ENCODE assay signal across 9 mouse cellular contexts in the genomic region with DNA sequence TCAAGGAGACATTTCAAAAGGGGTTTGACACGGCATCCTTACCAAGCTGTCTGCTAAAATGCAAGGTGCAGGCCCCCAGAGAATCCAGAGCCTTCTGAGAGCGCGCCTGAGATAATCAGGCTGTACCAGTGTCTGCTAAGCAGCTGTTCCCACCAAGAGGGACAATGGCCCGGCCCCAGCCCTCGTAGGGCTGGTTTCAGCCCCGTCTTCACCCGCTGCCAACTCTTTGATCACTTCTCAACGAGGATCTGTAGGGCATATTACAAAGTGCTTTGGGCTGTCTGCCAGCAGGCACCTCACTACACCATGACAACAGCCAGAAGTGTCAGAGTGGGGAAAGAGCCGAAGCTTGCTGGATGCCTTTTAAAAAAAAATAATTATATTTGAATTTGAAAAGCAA. TPM values are rescaled to one million over a fixed set of nuclear protein-coding genes. Genes with fewer than 3 reads are reported as not detected.
DNase-seq lines count a peak whose midpoint lies in the region; ATAC-seq and TF ChIP-seq lines count a peak whose summit lies in the region.
"Had no signal": no experiment of that assay in that cellular context is flagged by ENCODE, and none has a peak within 500 bp of the region (broad histone marks: within the 10 kb centered on the region; RNA-seq: fewer than 3 reads in every experiment).

No protein-coding gene starts in this region.

- H3K4me2 ChIP-seq in limb, embryonic 13.5 days (replicated peaks), result 0 out of 2 replicates have a peak overlapping the region, but pooled peaks have one; percentile 4
- H3K4me2 ChIP-seq in midbrain, embryonic 15.5 days, result peak overlapping the region; percentile 30
- H3K4me2 ChIP-seq: limb, embryonic 12.5 days had no signal

- whole genome bisulfite sequencing in limb, embryonic 13.5 days, result 23% methylated on average over 9 of the region's 9 CpGs
- WGBS in limb, embryonic 10.5 days, result 36% methylated on average over 9 of the region's 9 CpGs
- WGBS in midbrain, embryonic 15.5 days, result 11% methylated on average over 9 of the region's 9 CpGs

- ATAC-seq in limb, embryonic 13.5 days (ENCODE audit: low FRiP score, low read depth), result no peak
- peak; percentile 86 for ATAC-seq in midbrain, embryonic 15.5 days (replicated peaks)
- ATAC-seq in granulocyte monocyte progenitor cell, adult 5-6 weeks (replicated peaks; ENCODE audit: poor library complexity, severe bottlenecking), result no peak

- DNase-seq in limb, embryonic 10.5 days (ENCODE audit: low spot score), result no peak
- peak; percentile 97 for DNase-seq in brain, embryonic 14.5 days (ENCODE audit: low read depth)
- peak; percentile 68 for DNase-seq in heart, postnatal 4 days
- DNase-seq in cerebellum, postnatal 25 days, result no peak
- DNase-seq in kidney, postnatal 36 days, result no peak

- H3K4me3 ChIP-seq in limb, embryonic 13.5 days, result no peak overlapping the region
- H3K4me3 ChIP-seq in limb, embryonic 10.5 days, result no peak overlapping the region
- H3K4me3 ChIP-seq in midbrain, embryonic 15.5 days, result no peak overlapping the region
- H3K4me3 ChIP-seq: limb, embryonic 12.5 days had no signal

- H3K9me3 ChIP-seq in limb, embryonic 13.5 days, result no peaks in the 10 kb centered on the region
- H3K9me3 ChIP-seq in limb, embryonic 10.5 days (replicated peaks), result no peaks in the 10 kb centered on the region
- H3K9me3 ChIP-seq in midbrain, embryonic 15.5 days, result no peaks in the 10 kb centered on the region
- H3K9me3 ChIP-seq: limb, embryonic 12.5 days had no signal

- H3K4me1 ChIP-seq in limb, embryonic 13.5 days, result peaks cover 50% of the 10 kb centered on the region
- H3K4me1 ChIP-seq in limb, embryonic 10.5 days, result peaks cover 36% of the 10 kb centered on the region
- peaks cover 44% of the 10 kb centered on the region for H3K4me1 ChIP-seq in midbrain, embryonic 15.5 days

- H3K36me3 ChIP-seq in limb, embryonic 13.5 days, result no peaks in the 10 kb centered on the region
- H3K36me3 ChIP-seq in limb, embryonic 10.5 days, result no peaks in the 10 kb centered on the region
- H3K36me3 ChIP-seq in midbrain, embryonic 15.5 days (replicated peaks), result no peaks in the 10 kb centered on the region
- H3K36me3 ChIP-seq: limb, embryonic 12.5 days had no signal

- H3K9ac ChIP-seq in limb, embryonic 13.5 days, result no peak overlapping the region; the same call in 1 of the 2 replicates
- H3K9ac ChIP-seq in midbrain, embryonic 15.5 days, result no peak overlapping the region
- H3K9ac ChIP-seq: limb, embryonic 12.5 days had no signal

- peaks cover 40% of the 10 kb centered on the region for H3K27me3 ChIP-seq in limb, embryonic 13.5 days
- peaks cover 74% of the 10 kb centered on the region for H3K27me3 ChIP-seq in limb, embryonic 10.5 days (ENCODE audit: low read depth, poor library complexity, severe bottlenecking)
- 0 out of 2 replicates have a peak, but pooled peaks cover 3% of the 10 kb centered on the region for H3K27me3 ChIP-seq in midbrain, embryonic 15.5 days (replicated peaks)

- H3K27ac ChIP-seq in limb, embryonic 13.5 days, result no peak overlapping the region
- no peak overlapping the region for H3K27ac ChIP-seq in limb, embryonic 10.5 days
- peak overlapping the region; percentile 78 for H3K27ac ChIP-seq in midbrain, embryonic 15.5 days
- H3K27ac ChIP-seq: limb, embryonic 12.5 days had no signal

- TF ChIP-seq CTCF in brain, embryonic 14.5 days (IDR thresholded peaks at IDR 0.05; ENCODE audit: borderline replicate concordance, extremely low read depth, insufficient read depth, insufficient read length), result no peak

- no peak for TF ChIP-seq POLR2A in brain, embryonic 14.5 days (IDR thresholded peaks at IDR 0.05; ENCODE audit: borderline replicate concordance, extremely low read depth, insufficient read depth, insufficient read length, poor library complexity, severe bottlenecking)

RNA-seq across cellular contexts. Expression of gene 2410131K14Rik, which starts 29.5 kb away (rescaled TPM):
- 12.9 TPM in 2 replicates for polyA plus RNA-seq in limb, embryonic 13.5 days (2015; fragmentation: Nextera tagmentation; extraction: Ambion mirVana)
- polyA plus RNA-seq in limb, embryonic 10.5 days (2016; fragmentation: Nextera tagmentation; extraction: Ambion mirVana), result 13.7 and 14.3 TPM in 2 replicates
- polyA plus RNA-seq in brain, embryonic 14.5 days (2012; rRNA removed), result 20.2 and 22.7 TPM in 2 replicates
- 1 to 10 TPM; 5.8 to 6.3 TPM for total RNA-seq in heart, postnatal 4 days (2021)
- 18.6 and 19.6 TPM in 2 replicates for polyA plus RNA-seq in midbrain, embryonic 15.5 days (2015; fragmentation: Nextera tagmentation; extraction: Ambion mirVana)
- 1.0 and 2.3 TPM in 2 replicates for total RNA-seq in granulocyte monocyte progenitor cell, adult 5-6 weeks (2014; fragmentation: Nextera tagmentation)
- total RNA-seq in granulocyte monocyte progenitor cell, adult 5-6 weeks (2017), result 1.5 and 1.6 TPM in 2 replicates

RNA-seq across cellular contexts. Expression of gene Rnft2, which starts 29.6 kb away (rescaled TPM):
- 4.6 and 5.3 TPM in 2 replicates for polyA plus RNA-seq in limb, embryonic 13.5 days (2015; fragmentation: Nextera tagmentation; extraction: Ambion mirVana)
- polyA plus RNA-seq in limb, embryonic 10.5 days (2016; fragmentation: Nextera tagmentation; extraction: Ambion mirVana), result 4.9 and 5.5 TPM in 2 replicates
- 79.6 and 97.9 TPM in 2 replicates for polyA plus RNA-seq in brain, embryonic 14.5 days (2012; rRNA removed)
- 1 to 10 TPM; 2.5 to 2.9 TPM for total RNA-seq in heart, postnatal 4 days (2021)
- polyA plus RNA-seq in midbrain, embryonic 15.5 days (2015; fragmentation: Nextera tagmentation; extraction: Ambion mirVana), result 14.5 and 17.8 TPM in 2 replicates
- not detected in 2 replicates for total RNA-seq in granulocyte monocyte progenitor cell, adult 5-6 weeks (2014; fragmentation: Nextera tagmentation)
- not detected in 2 replicates for total RNA-seq in granulocyte monocyte progenitor cell, adult 5-6 weeks (2017)

Comparison
In these comparisons a context has a peak if more than half of its experiments do, and no peak if none do; other contexts are left out.
1. DNase-seq: peak in brain, embryonic 14.5 days (single experiment) and heart, postnatal 4 days (single experiment); none in limb, embryonic 10.5 days (single experiment), cerebellum, postnatal 25 days (0 of 2) and kidney, postnatal 36 days (0 of 2).